Mouse (Mus musculus): ENCODE measurements around the gene B4galnt1. TPM values are rescaled to one million over a fixed set of nuclear protein-coding genes. Genes with fewer than 3 reads are reported as not detected.

B4galnt1 gene
- polyA plus RNA-seq, 1 experiment from 2014 or later = 7.7 TPM

- Histone ChIP-seq H3K9me3 (replicated peaks) (no peaks in the 10 kb centered on the region), H3K36me3 (peaks cover 77% of the 10 kb centered on the region), H3K4me1 (peaks cover 12% of the 10 kb centered on the region), H3K9ac (no peak overlapping the region), H3K27ac (no peak overlapping the region), H3K27me3 (no peaks in the 10 kb centered on the region), H3K4me2 (no peak overlapping the region), H3K4me3 (replicated peaks) (no peak overlapping the region)
- WGBS = 88% methylated on average over 10 of the region's 10 CpGs
- ATAC-seq (replicated peaks; ENCODE audit: low FRiP score) = peak; percentile 74
Measured at GRCm38 (mm10) chr10:127205373-127205772, 40.3 kb downstream of the B4galnt1 start.

- no peaks in the 10 kb centered on the region for H3K27me3 ChIP-seq
- H3K36me3 ChIP-seq = peaks cover 43% of the 10 kb centered on the region
- no peak overlapping the region for H3K4me3 ChIP-seq (replicated peaks)
- peaks cover 21% of the 10 kb centered on the region for H3K4me1 ChIP-seq
- no peak for ATAC-seq (replicated peaks; ENCODE audit: low FRiP score)
- no peak overlapping the region for H3K9ac ChIP-seq
- no peak overlapping the region for H3K27ac ChIP-seq
- H3K9me3 ChIP-seq (replicated peaks) = no peaks in the 10 kb centered on the region
- WGBS = 91% methylated on average over 4 of the region's 4 CpGs
- no peak overlapping the region for H3K4me2 ChIP-seq
Measured at GRCm38 (mm10) chr10:127208921-127209320, 43.9 kb downstream of the B4galnt1 start.

GRCm38 (mm10) chr10:127209928-127210570, 45.0 kb downstream of the B4galnt1 start:
- Histone ChIP-seq H3K27ac (peak overlapping the region; percentile 94), H3K4me2 (peak overlapping the region; percentile 92), H3K27me3 (no peaks in the 10 kb centered on the region), H3K9ac (peak overlapping the region; percentile 75), H3K9me3 (replicated peaks) (no peaks in the 10 kb centered on the region), H3K36me3 (peaks cover 33% of the 10 kb centered on the region), H3K4me1 (peaks cover 21% of the 10 kb centered on the region), H3K4me3 (replicated peaks) (peak overlapping the region; percentile 92)
- ATAC-seq (replicated peaks; ENCODE audit: low FRiP score) = no peak
- 79% methylated on average over 13 of the region's 13 CpGs for WGBS

GRCm38 (mm10) chr10:127210961-127211405, 46.0 kb downstream of the B4galnt1 start:
- under 1% methylated on average over 25 of the region's 25 CpGs for WGBS
- Histone ChIP-seq H3K4me1 (peaks cover 21% of the 10 kb centered on the region), H3K9me3 (replicated peaks) (no peaks in the 10 kb centered on the region), H3K36me3 (peaks cover 24% of the 10 kb centered on the region), H3K4me3 (replicated peaks) (peak overlapping the region; percentile 92), H3K27ac (peak overlapping the region; percentile 94), H3K27me3 (no peaks in the 10 kb centered on the region), H3K4me2 (peak overlapping the region; percentile 92), H3K9ac (peak overlapping the region; percentile 75)
- ATAC-seq (replicated peaks; ENCODE audit: low FRiP score) = peak; percentile 93

GRCm38 (mm10) chr10:127211414-127211854, 46.4 kb downstream of the B4galnt1 start, which contains the start of gene Pip4k2c:
Pip4k2c (minus strand) TSS chr10:127211585.
- no peaks in the 10 kb centered on the region for H3K9me3 ChIP-seq (replicated peaks)
- H3K27me3 ChIP-seq = no peaks in the 10 kb centered on the region
- peak within 1 kb of the TSS; percentile 92 for H3K4me2 ChIP-seq
- WGBS = under 1% methylated on average over 47 of the region's 47 CpGs
- peaks cover 21% of the 10 kb centered on the region for H3K4me1 ChIP-seq
- H3K27ac ChIP-seq = peak within 1 kb of the TSS; percentile 94
- peak; percentile 97 for ATAC-seq (replicated peaks; ENCODE audit: low FRiP score)
- peaks cover 20% of the 10 kb centered on the region for H3K36me3 ChIP-seq
- peak within 1 kb of the TSS; percentile 92 for H3K4me3 ChIP-seq (replicated peaks)
- peak within 1 kb of the TSS; percentile 75 for H3K9ac ChIP-seq

GRCm38 (mm10) chr10:127213272-127213671, 48.2 kb downstream of the B4galnt1 start:
- Histone ChIP-seq H3K4me1 (peaks cover 21% of the 10 kb centered on the region), H3K36me3 (peaks cover 7% of the 10 kb centered on the region), H3K9ac (no peak overlapping the region), H3K9me3 (replicated peaks) (no peaks in the 10 kb centered on the region), H3K27ac (no peak overlapping the region), H3K27me3 (no peaks in the 10 kb centered on the region), H3K4me3 (replicated peaks) (no peak overlapping the region), H3K4me2 (no peak overlapping the region)
- no peak for ATAC-seq (replicated peaks; ENCODE audit: low FRiP score)
- 78% methylated on average over 8 of the region's 8 CpGs for WGBS

- no peaks in the 10 kb centered on the region for H3K9me3 ChIP-seq (replicated peaks)
- H3K4me1 ChIP-seq = peaks cover 21% of the 10 kb centered on the region
- peaks cover under 1% of the 10 kb centered on the region; the same call in 1 of the 2 replicates for H3K36me3 ChIP-seq
- H3K27me3 ChIP-seq = no peaks in the 10 kb centered on the region
- H3K4me2 ChIP-seq = no peak overlapping the region
- 72% methylated on average over 13 of the region's 13 CpGs for WGBS
- H3K4me3 ChIP-seq (replicated peaks) = no peak overlapping the region
- ATAC-seq (replicated peaks; ENCODE audit: low FRiP score) = no peak
- no peak overlapping the region for H3K27ac ChIP-seq
- H3K9ac ChIP-seq = no peak overlapping the region
Measured at GRCm38 (mm10) chr10:127213704-127214421, 48.8 kb downstream of the B4galnt1 start.

- WGBS = 49% methylated on average over 1 of the region's 1 CpGs
- H3K4me1 ChIP-seq = peaks cover 19% of the 10 kb centered on the region
- ATAC-seq (replicated peaks; ENCODE audit: low FRiP score) = no peak
Measured at GRCm38 (mm10) chr10:127214422-127214803, 49.4 kb downstream of the B4galnt1 start.

GRCm38 (mm10) chr10:127216456-127216855, 51.4 kb downstream of the B4galnt1 start:
- Histone ChIP-seq H3K27me3 (no peaks in the 10 kb centered on the region), H3K9ac (no peak overlapping the region), H3K27ac (no peak overlapping the region), H3K4me3 (replicated peaks) (no peak overlapping the region), H3K9me3 (replicated peaks) (no peaks in the 10 kb centered on the region), H3K4me2 (no peak overlapping the region), H3K36me3 (no peaks in the 10 kb centered on the region), H3K4me1 (peaks cover 2% of the 10 kb centered on the region; the same call in 1 of the 2 replicates)
- no peak for ATAC-seq (replicated peaks; ENCODE audit: low FRiP score)
- 94% methylated on average over 11 of the region's 11 CpGs for WGBS

More at GRCm38 (mm10) chr10:127214422-127214803, 49.4 kb downstream of the B4galnt1 start:
- Histone ChIP-seq H3K9ac (no peak overlapping the region), H3K27me3 (no peaks in the 10 kb centered on the region), H3K4me2 (no peak overlapping the region), H3K36me3 (no peaks in the 10 kb centered on the region), H3K9me3 (replicated peaks) (no peaks in the 10 kb centered on the region), H3K4me3 (replicated peaks) (no peak overlapping the region), H3K27ac (no peak overlapping the region)

- no peak for ATAC-seq (replicated peaks; ENCODE audit: low FRiP score)
- no peaks in the 10 kb centered on the region for H3K4me1 ChIP-seq
- H3K9me3 ChIP-seq (replicated peaks) = no peaks in the 10 kb centered on the region
- no peaks in the 10 kb centered on the region for H3K27me3 ChIP-seq
- no peak overlapping the region for H3K9ac ChIP-seq
- no peak overlapping the region for H3K4me3 ChIP-seq (replicated peaks)
- no peaks in the 10 kb centered on the region for H3K36me3 ChIP-seq
- no peak overlapping the region for H3K4me2 ChIP-seq
- H3K27ac ChIP-seq = no peak overlapping the region
Measured at GRCm38 (mm10) chr10:127217177-127217576, 52.2 kb downstream of the B4galnt1 start.

GRCm38 (mm10) chr10:127218339-127218738, 53.3 kb downstream of the B4galnt1 start:
- no peaks in the 10 kb centered on the region for H3K4me1 ChIP-seq
- 90% methylated on average over 2 of the region's 2 CpGs for WGBS
- ATAC-seq (replicated peaks; ENCODE audit: low FRiP score) = no peak

More at GRCm38 (mm10) chr10:127218339-127218738, 53.3 kb downstream of the B4galnt1 start:
- H3K9ac ChIP-seq = no peak overlapping the region
- no peaks in the 10 kb centered on the region for H3K36me3 ChIP-seq
- no peak overlapping the region for H3K4me2 ChIP-seq
- H3K4me3 ChIP-seq (replicated peaks) = no peak overlapping the region
- H3K27me3 ChIP-seq = no peaks in the 10 kb centered on the region
- no peak overlapping the region for H3K27ac ChIP-seq
- H3K9me3 ChIP-seq (replicated peaks) = no peaks in the 10 kb centered on the region
